Mouse (Mus musculus) small intestine, adult 2 months (tissue): ENCODE data around the gene Sco2.

Experiments used
- CTCF ChIP-seq: fragments of 200-500 bp; IDR thresholded peaks from 2 replicates; pipeline ENCODE4 v1.5.1; 2012; ENCODE audit warnings: low read depth, mild to moderate bottlenecking, control low read depth, inconsistent platforms, low read length, moderate library complexity, mixed read lengths; ENCODE audit not compliant: insufficient replicate concordance, insufficient read length; ENCODE audit errors: extremely low read depth
- POLR2A ChIP-seq: fragments of 200-500 bp; IDR thresholded peaks from 2 replicates; pipeline ENCODE4 v1.6.1; 2012; ENCODE audit warnings: low read depth, mild to moderate bottlenecking, control low read depth, inconsistent platforms, low read length, moderate library complexity

- TF ChIP-seq CTCF (peak; percentile 88), POLR2A (peak; percentile 58)
Measured at GRCm38 (mm10) chr15:89373762-89374248, at the start of gene Sco2.
